Comparison of ENCODE assay signal across 11 mouse cellular contexts in genomic region chr7:110706696-110707087, GRCm38 (mm10).
A peak's percentile ranks its signal among the peaks of the same experiment; 100 is the strongest.
DNase-seq lines count a peak whose midpoint lies in the region; ATAC-seq and TF ChIP-seq lines count a peak whose summit lies in the region.
"Had no signal": no experiment of that assay in that cellular context is flagged by ENCODE, and none has a peak within 500 bp of the region (broad histone marks: within the 10 kb centered on the region; RNA-seq: fewer than 3 reads in every experiment).

No protein-coding gene starts in this region.

- peaks cover 8% of the 10 kb centered on the region; the same call in 1 of the 2 replicates for H3K4me1 ChIP-seq in embryonic facial prominence, embryonic 14.5 days (ENCODE audit: control insufficient read depth, insufficient read depth, low read length)
- H3K4me1 ChIP-seq in embryonic facial prominence, embryonic 10.5 days = peaks cover 12% of the 10 kb centered on the region
- no peaks in the 10 kb centered on the region for H3K4me1 ChIP-seq in forebrain, postnatal 0 days (ENCODE audit: insufficient read depth)

- no peak overlapping the region for H3K27ac ChIP-seq in embryonic facial prominence, embryonic 14.5 days (replicated peaks; ENCODE audit: low read depth, low read length)
- no peak overlapping the region for H3K27ac ChIP-seq in embryonic facial prominence, embryonic 10.5 days (replicated peaks)
- H3K27ac ChIP-seq in forebrain, postnatal 0 days (ENCODE audit: low read depth, low read length) = no peak overlapping the region
- H3K27ac ChIP-seq: layer of hippocampus, adult 2 months; lung, embryonic 15.5 days had no signal

- DNase-seq in embryonic facial prominence, embryonic 14.5 days (ENCODE audit: low spot score) = peak; percentile 83
- DNase-seq in embryonic facial prominence, embryonic 10.5 days (ENCODE audit: low spot score) = no peak
- peak; percentile 82 for DNase-seq in urinary bladder, postnatal 14 days (ENCODE audit: low spot score)
- no peak for DNase-seq in urinary bladder, adult 2 months (ENCODE audit: low spot score)
- DNase-seq in heart, postnatal 4 days = peak; percentile 66
- peak; percentile 55 for DNase-seq in testis, postnatal 10 days (ENCODE audit: low spot score)
- DNase-seq in forebrain, postnatal 0 days = no peak
- no peak for DNase-seq in T-cell, adult 2 months (ENCODE audit: low spot score)
- DNase-seq: cerebellum, adult 8-10 months had no signal

- WGBS in embryonic facial prominence, embryonic 14.5 days = 31% methylated on average over 10 of the region's 10 CpGs
- whole genome bisulfite sequencing in embryonic facial prominence, embryonic 10.5 days = 62% methylated on average over 10 of the region's 10 CpGs
- 39% methylated on average over 10 of the region's 10 CpGs for WGBS in forebrain, postnatal 0 days

- no peak overlapping the region for H3K4me3 ChIP-seq in embryonic facial prominence, embryonic 14.5 days (ENCODE audit: low read depth, low read length)
- no peak overlapping the region for H3K4me3 ChIP-seq in embryonic facial prominence, embryonic 10.5 days
- no peak overlapping the region for H3K4me3 ChIP-seq in forebrain, postnatal 0 days (ENCODE audit: low read depth, low read length)
- H3K4me3 ChIP-seq: layer of hippocampus, adult 2 months; lung, embryonic 15.5 days had no signal

- no peaks in the 10 kb centered on the region for H3K36me3 ChIP-seq in embryonic facial prominence, embryonic 14.5 days (ENCODE audit: control insufficient read depth, insufficient read depth, low read length)
- no peaks in the 10 kb centered on the region for H3K36me3 ChIP-seq in embryonic facial prominence, embryonic 10.5 days (replicated peaks)
- H3K36me3 ChIP-seq in forebrain, postnatal 0 days (ENCODE audit: insufficient read depth) = no peaks in the 10 kb centered on the region
- H3K36me3 ChIP-seq: lung, embryonic 15.5 days had no signal

- H3K27me3 ChIP-seq in embryonic facial prominence, embryonic 14.5 days (replicated peaks; ENCODE audit: control insufficient read depth, insufficient read depth, low read length) = no peaks in the 10 kb centered on the region
- no peaks in the 10 kb centered on the region for H3K27me3 ChIP-seq in embryonic facial prominence, embryonic 10.5 days (replicated peaks; ENCODE audit: low read depth, poor library complexity, severe bottlenecking)
- H3K27me3 ChIP-seq in forebrain, postnatal 0 days (ENCODE audit: insufficient read depth, low read length) = no peaks in the 10 kb centered on the region
- H3K27me3 ChIP-seq: lung, embryonic 15.5 days had no signal

- H3K9ac ChIP-seq in embryonic facial prominence, embryonic 14.5 days (ENCODE audit: low read depth, low read length) = no peak overlapping the region
- H3K9ac ChIP-seq in forebrain, postnatal 0 days = no peak overlapping the region
- H3K9ac ChIP-seq: lung, embryonic 15.5 days had no signal

- H3K9me3 ChIP-seq in embryonic facial prominence, embryonic 14.5 days (ENCODE audit: control insufficient read depth, low read length) = peaks cover 6% of the 10 kb centered on the region; the same call in 1 of the 2 replicates
- H3K9me3 ChIP-seq in embryonic facial prominence, embryonic 10.5 days = 0 out of 2 replicates have a peak, but pooled peaks cover 5% of the 10 kb centered on the region
- H3K9me3 ChIP-seq in forebrain, postnatal 0 days (ENCODE audit: low read length) = no peaks in the 10 kb centered on the region
- H3K9me3 ChIP-seq: lung, embryonic 15.5 days had no signal

- TF ChIP-seq CTCF in forebrain, postnatal 0 days (IDR thresholded peaks at IDR 0.05; ENCODE audit: low read depth) = no peak

- ATAC-seq in embryonic facial prominence, embryonic 14.5 days (ENCODE audit: low read depth) = no peak
- no peak for ATAC-seq in forebrain, postnatal 0 days

- H3K4me2 ChIP-seq in embryonic facial prominence, embryonic 14.5 days (ENCODE audit: low read depth, low read length) = no peak overlapping the region
- no peak overlapping the region for H3K4me2 ChIP-seq in forebrain, postnatal 0 days (ENCODE audit: low read depth)
- H3K4me2 ChIP-seq: lung, embryonic 15.5 days had no signal

Comparison
In these comparisons a context has a peak if more than half of its experiments do, and no peak if none do; other contexts are left out.
1. DNase-seq: peak in embryonic facial prominence, embryonic 14.5 days (single experiment), urinary bladder, postnatal 14 days (single experiment), heart, postnatal 4 days (single experiment) and testis, postnatal 10 days (single experiment); none in embryonic facial prominence, embryonic 10.5 days (single experiment), urinary bladder, adult 2 months (single experiment), forebrain, postnatal 0 days (single experiment) and T-cell, adult 2 months (single experiment).